Comparison of ENCODE assay signal across 8 mouse cellular contexts in genomic region chr3:96277800-96278624, GRCm38 (mm10). TPM values are rescaled to one million over a fixed set of nuclear protein-coding genes. Genes with fewer than 3 reads are reported as not detected.
DNase-seq lines count a peak whose midpoint lies in the region; ATAC-seq lines count a peak whose summit lies in the region.

No protein-coding gene starts in this region.

- no peaks in the 10 kb centered on the region for H3K36me3 ChIP-seq in hindbrain, embryonic 16.5 days (ENCODE audit: control insufficient read depth, insufficient read depth, low read length)

- ATAC-seq in hindbrain, embryonic 16.5 days, result peak; percentile 99

- DNase-seq in ZHBTc4 (ENCODE audit: low read depth, low spot score), result peak; percentile 98
- peak; percentile 94 to 95 for DNase-seq in cerebellum, postnatal 4 days (ENCODE audit: low spot score in 2 of 2)
- peak; percentile 91 for DNase-seq in gastrocnemius, adult 18-20 months (ENCODE audit: low spot score)
- peak; percentile 90 to 93 for DNase-seq in left cerebral cortex, adult 18-20 months (ENCODE audit: low spot score in 2 of 2)
- peak; percentile 95 to 96 for DNase-seq in lung, postnatal 4 days
- DNase-seq in retina, postnatal 7 days (ENCODE audit: low read depth, low spot score), result peak; percentile 79
- DNase-seq in urinary bladder, adult 18-20 months (ENCODE audit: low spot score in 2 of 2), result peak; percentile 70 to 79

- H3K4me2 ChIP-seq in hindbrain, embryonic 16.5 days (ENCODE audit: low read length), result peak overlapping the region; percentile 92

- peak overlapping the region; percentile 88 for H3K27ac ChIP-seq in hindbrain, embryonic 16.5 days (ENCODE audit: low read depth, low read length)

- peaks cover 3% of the 10 kb centered on the region for H3K27me3 ChIP-seq in hindbrain, embryonic 16.5 days (replicated peaks; ENCODE audit: control insufficient read depth, insufficient read depth, low read length)

- H3K9me3 ChIP-seq in hindbrain, embryonic 16.5 days (ENCODE audit: control insufficient read depth, low read length), result no peaks in the 10 kb centered on the region

- peak overlapping the region; percentile 69 for H3K9ac ChIP-seq in hindbrain, embryonic 16.5 days (ENCODE audit: low read depth, low read length)

- WGBS in hindbrain, embryonic 16.5 days, result under 1% methylated on average over 49 of the region's 49 CpGs

- H3K4me1 ChIP-seq in hindbrain, embryonic 16.5 days (ENCODE audit: control insufficient read depth, insufficient read depth, low read depth, low read length), result no peaks in the 10 kb centered on the region

- H3K4me3 ChIP-seq in hindbrain, embryonic 16.5 days (ENCODE audit: low read length), result peak overlapping the region; percentile 53

RNA-seq across cellular contexts. Expression of gene Hist2h2bb, which starts 8.5 kb away (rescaled TPM):
- 10 to 100 TPM; 15.3 to 27.5 TPM for total RNA-seq in gastrocnemius, adult 18-20 months (2021)
- 1.5 and 2.1 TPM in 2 replicates for polyA plus RNA-seq in hindbrain, embryonic 16.5 days (2015; fragmentation: Nextera tagmentation; extraction: Ambion mirVana)
- total RNA-seq in left cerebral cortex, adult 18-20 months (2021), result 100 to 1,000 TPM; 210 to 215 TPM

RNA-seq across cellular contexts. Expression of gene Hist2h3b, which starts 9.6 kb away (rescaled TPM):
- 10 to 100 TPM; 14.0 to 16.9 TPM for total RNA-seq in gastrocnemius, adult 18-20 months (2021)
- 8.1 and 8.4 TPM in 2 replicates for polyA plus RNA-seq in hindbrain, embryonic 16.5 days (2015; fragmentation: Nextera tagmentation; extraction: Ambion mirVana)
- 10 to 100 TPM; 51.9 to 52.0 TPM for total RNA-seq in left cerebral cortex, adult 18-20 months (2021)

RNA-seq across cellular contexts. Expression of gene Hist2h4, which starts 14.9 kb away (rescaled TPM):
- total RNA-seq in gastrocnemius, adult 18-20 months (2021), result 1 to 10 TPM; 4.6 to 7.8 TPM
- 2.8 and 3.1 TPM in 2 replicates for polyA plus RNA-seq in hindbrain, embryonic 16.5 days (2015; fragmentation: Nextera tagmentation; extraction: Ambion mirVana)
- 10 to 100 TPM; 36.9 to 40.6 TPM for total RNA-seq in left cerebral cortex, adult 18-20 months (2021)

RNA-seq across cellular contexts. Expression of gene Fcgr1, which starts 15.8 kb away (rescaled TPM):
- total RNA-seq in gastrocnemius, adult 18-20 months (2021), result under 1 TPM in 1 of 2 experiments, not detected in 1; 0.14 TPM
- polyA plus RNA-seq in hindbrain, embryonic 16.5 days (2015; fragmentation: Nextera tagmentation; extraction: Ambion mirVana), result 1.7 and 2.3 TPM in 2 replicates
- 1 to 10 TPM; 2.6 to 2.8 TPM for total RNA-seq in left cerebral cortex, adult 18-20 months (2021)

RNA-seq across cellular contexts. Expression of gene Hist2h3c1, which starts 31.5 kb away (rescaled TPM):
- not detected for total RNA-seq in gastrocnemius, adult 18-20 months (2021)
- 0.21 and 0.47 TPM in 2 replicates for polyA plus RNA-seq in hindbrain, embryonic 16.5 days (2015; fragmentation: Nextera tagmentation; extraction: Ambion mirVana)
- not detected for total RNA-seq in left cerebral cortex, adult 18-20 months (2021)

Comparison
In these comparisons a context has a peak if more than half of its experiments do, and no peak if none do; other contexts are left out.
1. Peak in every context shown above with its lines: DNase-seq, ATAC-seq, H3K4me3 ChIP-seq and H3K27ac ChIP-seq.
2. RNA of gene Hist2h2bb, which starts 8.5 kb away (total RNA-seq): 210 to 215 TPM in left cerebral cortex, adult 18-20 months; 15.3 to 27.5 TPM in gastrocnemius, adult 18-20 months; every median in the first group is over 4 times any median in the second.
3. RNA of gene Hist2h4, which starts 14.9 kb away (total RNA-seq): 36.9 to 40.6 TPM in left cerebral cortex, adult 18-20 months; 4.6 to 7.8 TPM in gastrocnemius, adult 18-20 months; every median in the first group is over 4 times any median in the second.